Mouse (Mus musculus): ENCODE data around the gene Psph. TPM values are rescaled to one million over a fixed set of nuclear protein-coding genes. Genes with fewer than 3 reads are reported as not detected.
"Not testable (repeated sequence)": the region's sequence is repeated elsewhere in the genome, so short reads cannot be mapped to it uniquely, and the experiment has no call there.

Gene Psph
- 65.8 and 66.1 TPM in 2 replicates for polyA plus RNA-seq (2015; fragmentation: Nextera tagmentation; extraction: Ambion mirVana)

DNA sequence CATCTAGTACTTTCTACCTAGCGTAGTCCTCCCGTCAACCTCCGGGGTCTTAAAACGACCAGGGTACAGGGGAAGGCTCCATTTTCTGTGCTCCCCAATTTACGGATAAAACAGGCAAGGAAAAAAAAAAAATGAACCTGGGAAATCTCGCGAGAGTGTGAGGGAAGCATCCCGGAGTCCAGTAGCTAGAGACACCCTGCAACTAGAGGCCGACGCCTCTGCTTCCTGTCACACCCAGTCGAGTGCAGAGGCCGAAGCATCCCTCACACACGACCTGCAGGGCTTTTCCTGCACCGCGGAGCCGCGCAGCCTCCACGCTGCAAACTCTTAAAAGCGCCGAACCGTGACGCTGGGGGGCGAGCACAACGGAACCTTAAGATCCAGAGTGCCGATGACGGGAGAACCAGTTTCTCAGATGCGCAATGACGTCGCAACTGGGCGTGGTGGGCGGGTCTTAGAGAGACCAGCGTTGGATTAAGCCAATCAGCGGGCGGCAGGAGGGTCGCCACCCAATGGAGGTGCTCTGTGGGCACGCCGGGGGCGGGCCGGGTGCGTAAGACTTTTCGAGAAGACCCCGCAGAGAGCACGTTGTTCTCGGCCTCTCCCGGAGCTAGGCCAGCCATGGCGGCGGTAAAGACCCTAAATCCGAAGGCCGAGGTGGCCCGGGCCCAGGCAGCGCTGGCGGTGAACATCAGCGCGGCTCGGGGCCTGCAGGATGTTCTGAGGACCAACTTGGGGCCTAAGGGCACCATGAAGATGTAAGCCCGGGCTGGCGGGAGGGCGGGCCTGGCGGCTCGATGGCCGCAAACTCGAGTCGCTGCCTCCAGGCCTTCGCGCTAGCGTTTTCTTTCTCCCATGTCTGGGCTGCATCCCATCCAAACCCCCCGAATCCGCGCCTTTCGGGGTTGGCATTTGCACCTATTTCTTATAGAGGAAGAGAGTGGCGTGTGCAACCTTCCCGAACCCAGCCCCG lies at the start of gene Psph:
Gene Psph, minus strand, starts transcription at position 632 of the 973 bp plus-strand sequence.
- Histone ChIP-seq H3K36me3 (ENCODE audit: insufficient read depth, low read length) (peaks cover 30% of the 10 kb centered on the region), H3K27ac (peak within 1 kb of the TSS; percentile 97), H3K4me1 (replicated peaks; ENCODE audit: insufficient read depth, low read length) (no peaks in the 10 kb centered on the region; the same call in 1 of the 2 replicates), H3K9ac (ENCODE audit: low read depth, low read length) (peak within 1 kb of the TSS; percentile 95), H3K4me3 (replicated peaks; ENCODE audit: low read depth, low read length) (peak within 1 kb of the TSS; percentile 88), H3K9me3 (replicated peaks; ENCODE audit: low read length) (no peaks in the 10 kb centered on the region), H3K4me2 (ENCODE audit: low read length) (peak within 1 kb of the TSS; percentile 67), H3K27me3 (ENCODE audit: insufficient read depth, low read length) (no peaks in the 10 kb centered on the region)
- peak; percentile 99 for DNase-seq (ENCODE audit: low spot score)
- ATAC-seq (replicated peaks; ENCODE audit: low FRiP score, low read depth): peak; percentile 99
- TF ChIP-seq CTCF (IDR thresholded peaks at IDR 0.05; ENCODE audit: low read depth): 0 out of 2 replicates have a peak, but pooled peaks have one; percentile 13
- 1% methylated on average over 73 of the region's 73 CpGs for WGBS

- H3K27ac ChIP-seq; DNase-seq (ENCODE audit: low spot score); H3K9me3 ChIP-seq (replicated peaks; ENCODE audit: low read length); H3K9ac ChIP-seq (ENCODE audit: low read depth, low read length); H3K4me2 ChIP-seq (ENCODE audit: low read length); H3K4me1 ChIP-seq (replicated peaks; ENCODE audit: insufficient read depth, low read length); H3K27me3 ChIP-seq (ENCODE audit: insufficient read depth, low read length); H3K4me3 ChIP-seq (replicated peaks; ENCODE audit: low read depth, low read length); ATAC-seq (replicated peaks; ENCODE audit: low FRiP score, low read depth): not testable (repeated sequence)
- 92% methylated on average over 7 of the region's 8 CpGs for WGBS
- H3K36me3 ChIP-seq (ENCODE audit: insufficient read depth, low read length): peaks cover 54% of the 10 kb centered on the region
Observed at GRCm38 (mm10) chr5:129790591-129790990, 3.3 kb upstream of the Psph start.

DNA sequence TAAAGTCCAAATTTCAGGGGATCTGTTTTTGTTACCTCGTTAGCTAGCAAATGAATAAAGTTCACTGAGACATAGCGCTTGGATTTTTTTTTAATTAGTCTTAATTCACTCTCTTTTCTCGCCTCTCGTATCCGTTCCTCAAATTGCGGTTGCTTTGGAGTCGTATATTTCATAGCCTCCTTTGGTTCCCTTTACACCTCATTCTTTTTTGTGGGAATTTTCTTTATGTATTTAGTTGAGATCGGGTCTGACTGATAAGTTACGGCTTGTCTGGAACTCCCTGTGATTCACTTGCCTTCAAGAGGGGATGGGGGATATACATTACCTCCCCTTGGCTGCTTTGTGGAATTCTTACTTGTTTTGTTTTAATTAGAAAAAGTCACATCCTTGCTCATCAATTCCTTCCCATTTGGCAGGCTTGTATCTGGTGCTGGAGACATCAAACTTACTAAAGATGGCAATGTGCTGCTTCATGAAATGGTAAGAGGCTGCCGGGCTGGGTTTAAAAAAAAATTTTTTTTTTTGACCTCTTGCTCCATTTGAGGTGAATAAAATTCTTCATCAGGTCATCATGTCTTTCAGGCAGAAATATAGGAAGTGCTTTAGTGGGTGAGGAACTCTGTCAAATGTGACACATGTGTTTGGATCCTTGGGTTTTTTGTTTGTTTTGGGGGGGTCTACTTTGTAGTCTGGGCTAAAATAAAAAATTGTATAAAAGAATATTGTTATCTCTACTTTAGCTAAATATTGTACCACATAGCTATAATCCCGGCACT lies 757 bp upstream of the Psph start:
- H3K9me3 ChIP-seq (replicated peaks; ENCODE audit: low read length): no peaks in the 10 kb centered on the region
- TF ChIP-seq CTCF (IDR thresholded peaks at IDR 0.05; ENCODE audit: low read depth): no peak
- ATAC-seq (replicated peaks; ENCODE audit: low FRiP score, low read depth) (no peak), DNase-seq (ENCODE audit: low spot score) (no peak)
- H3K36me3 ChIP-seq (ENCODE audit: insufficient read depth, low read length): peaks cover 39% of the 10 kb centered on the region
- peak overlapping the region; percentile 67 for H3K4me2 ChIP-seq (ENCODE audit: low read length)
- WGBS: 11% methylated on average over 11 of the region's 11 CpGs
- peak overlapping the region; percentile 97; the same call in 1 of the 2 replicates for H3K27ac ChIP-seq
- no peaks in the 10 kb centered on the region; the same call in 1 of the 2 replicates for H3K4me1 ChIP-seq (replicated peaks; ENCODE audit: insufficient read depth, low read length)
- peak overlapping the region; percentile 95 for H3K9ac ChIP-seq (ENCODE audit: low read depth, low read length)
- peak overlapping the region; percentile 88 for H3K4me3 ChIP-seq (replicated peaks; ENCODE audit: low read depth, low read length)
- no peaks in the 10 kb centered on the region for H3K27me3 ChIP-seq (ENCODE audit: insufficient read depth, low read length)

DNA sequence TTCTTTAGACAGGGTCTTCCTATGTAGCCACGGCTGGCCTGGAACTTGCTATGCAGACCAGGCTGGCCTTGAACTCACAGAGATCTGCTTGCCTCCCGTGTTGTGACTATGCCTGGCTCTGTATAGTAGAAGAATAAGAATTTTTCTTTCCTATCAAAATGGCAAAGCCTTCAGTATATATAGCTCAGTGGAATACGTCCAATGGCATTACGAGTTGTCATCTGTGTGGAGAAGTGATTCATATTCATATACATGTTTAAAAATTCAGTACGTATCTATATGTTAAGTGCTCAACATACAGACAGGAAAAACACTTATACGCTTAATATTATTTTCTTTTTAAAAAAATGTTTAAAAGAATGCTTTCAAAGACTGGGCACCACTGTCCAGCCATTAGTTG lies 1.1 kb downstream of the Psph start:
- H3K36me3 ChIP-seq (ENCODE audit: insufficient read depth, low read length): peaks cover 22% of the 10 kb centered on the region
- no peaks in the 10 kb centered on the region for H3K9me3 ChIP-seq (replicated peaks; ENCODE audit: low read length)
- H3K4me1 ChIP-seq (replicated peaks; ENCODE audit: insufficient read depth, low read length): no peaks in the 10 kb centered on the region; the same call in 1 of the 2 replicates
- no peak for DNase-seq (ENCODE audit: low spot score)
- no peak for ATAC-seq (replicated peaks; ENCODE audit: low FRiP score, low read depth)
- H3K27me3 ChIP-seq (ENCODE audit: insufficient read depth, low read length): no peaks in the 10 kb centered on the region
- peak overlapping the region; percentile 97 for H3K27ac ChIP-seq
- H3K9ac ChIP-seq (ENCODE audit: low read depth, low read length): peak overlapping the region; percentile 82
- WGBS: 82% methylated on average over 6 of the region's 6 CpGs
- TF ChIP-seq CTCF (IDR thresholded peaks at IDR 0.05; ENCODE audit: low read depth): no peak
- peak overlapping the region; percentile 88 for H3K4me3 ChIP-seq (replicated peaks; ENCODE audit: low read depth, low read length)
- H3K4me2 ChIP-seq (ENCODE audit: low read length): peak overlapping the region; percentile 67

DNA sequence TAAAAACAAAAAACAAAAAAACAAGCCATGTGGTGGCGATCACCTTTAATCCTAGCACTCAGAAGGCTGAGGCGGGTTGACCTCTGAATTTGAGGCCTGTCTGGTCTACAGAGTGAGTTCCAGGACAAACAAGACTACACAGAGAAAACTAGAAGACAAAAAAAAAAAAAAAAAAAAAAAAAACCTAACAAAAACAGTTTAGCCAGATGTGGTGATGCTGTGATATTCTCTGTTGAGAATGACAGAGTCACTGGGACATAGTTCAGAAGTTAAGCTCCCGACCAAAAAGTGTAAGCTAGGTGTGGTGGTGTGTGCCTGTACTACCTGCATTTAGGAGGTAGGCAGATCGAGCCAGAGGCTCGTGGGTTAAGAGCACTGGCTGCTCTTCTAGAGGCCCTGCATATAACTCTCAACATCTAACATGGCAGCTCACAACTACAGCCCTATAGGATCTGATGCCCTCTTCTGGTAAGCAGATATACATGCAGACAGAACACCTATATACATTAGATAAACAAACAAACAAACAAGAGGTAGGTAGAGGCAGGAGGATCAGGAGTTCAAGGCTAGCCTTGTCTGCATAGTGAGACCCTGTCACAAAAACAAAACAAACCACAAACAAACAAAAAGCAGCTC lies 1.9 kb downstream of the Psph start:
- Histone ChIP-seq H3K4me2 (ENCODE audit: low read length) (no peak overlapping the region), H3K9me3 (replicated peaks; ENCODE audit: low read length) (no peaks in the 10 kb centered on the region), H3K4me1 (replicated peaks; ENCODE audit: insufficient read depth, low read length) (no peaks in the 10 kb centered on the region; the same call in 1 of the 2 replicates), H3K9ac (ENCODE audit: low read depth, low read length) (no peak overlapping the region), H3K4me3 (replicated peaks; ENCODE audit: low read depth, low read length) (no peak overlapping the region), H3K27ac (no peak overlapping the region), H3K27me3 (ENCODE audit: insufficient read depth, low read length) (no peaks in the 10 kb centered on the region), H3K36me3 (ENCODE audit: insufficient read depth, low read length) (peaks cover 16% of the 10 kb centered on the region)
- no peak for ATAC-seq (replicated peaks; ENCODE audit: low FRiP score, low read depth)
- no peak for DNase-seq (ENCODE audit: low spot score)
- TF ChIP-seq CTCF (IDR thresholded peaks at IDR 0.05; ENCODE audit: low read depth): peak; percentile 39
- WGBS: 91% methylated on average over 5 of the region's 5 CpGs
